Mouse (Mus musculus): ENCODE data around the gene Umodl1.

Gene Umodl1

GRCm38 (mm10) chr17:30996296-30996695, 41.9 kb downstream of the Umodl1 start:
- no peak for DNase-seq (ENCODE audit: inconsistent ontology term)

DNA sequence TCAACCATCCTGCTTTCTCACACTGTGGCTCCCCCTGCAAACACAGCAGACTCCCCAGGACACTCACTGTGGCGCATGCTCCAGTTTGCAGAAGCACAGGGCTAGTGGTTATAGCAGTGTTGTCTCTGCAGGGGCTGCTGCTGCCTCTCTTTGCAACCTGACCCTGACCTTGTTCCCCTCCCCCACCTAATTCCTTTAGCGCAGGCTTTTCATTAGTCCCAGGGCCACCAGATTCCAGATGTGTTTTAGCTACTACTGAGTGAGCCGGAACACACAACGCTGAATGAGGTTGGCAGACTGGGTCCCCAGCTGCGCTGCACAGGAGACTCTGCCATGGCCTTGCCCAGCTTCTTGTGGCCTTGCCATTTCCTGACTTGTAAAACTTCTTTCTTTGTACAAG, 46.5 kb downstream of the Umodl1 start:
- no peak for DNase-seq (ENCODE audit: inconsistent ontology term)

DNA sequence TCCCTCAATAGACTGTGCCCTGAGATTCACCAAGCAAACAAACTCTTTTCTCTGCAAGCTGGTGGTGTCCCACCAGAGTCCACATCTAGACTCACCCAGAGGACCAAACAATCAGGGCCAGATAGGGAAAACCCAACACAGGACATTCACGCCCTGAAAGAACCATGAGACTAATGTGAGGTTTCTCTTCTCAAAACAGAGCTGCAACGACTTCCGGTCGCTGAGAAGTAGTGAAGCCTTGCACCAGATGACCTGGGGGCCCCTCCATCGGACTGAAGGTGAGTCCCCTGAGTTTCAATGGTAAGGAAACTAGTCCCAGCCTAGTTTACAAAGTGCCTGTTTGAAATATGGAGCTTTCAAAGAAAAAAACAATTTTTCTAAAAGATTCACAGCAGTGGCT, 48.2 kb downstream of the Umodl1 start:
- no peak for DNase-seq (ENCODE audit: inconsistent ontology term)

DNA sequence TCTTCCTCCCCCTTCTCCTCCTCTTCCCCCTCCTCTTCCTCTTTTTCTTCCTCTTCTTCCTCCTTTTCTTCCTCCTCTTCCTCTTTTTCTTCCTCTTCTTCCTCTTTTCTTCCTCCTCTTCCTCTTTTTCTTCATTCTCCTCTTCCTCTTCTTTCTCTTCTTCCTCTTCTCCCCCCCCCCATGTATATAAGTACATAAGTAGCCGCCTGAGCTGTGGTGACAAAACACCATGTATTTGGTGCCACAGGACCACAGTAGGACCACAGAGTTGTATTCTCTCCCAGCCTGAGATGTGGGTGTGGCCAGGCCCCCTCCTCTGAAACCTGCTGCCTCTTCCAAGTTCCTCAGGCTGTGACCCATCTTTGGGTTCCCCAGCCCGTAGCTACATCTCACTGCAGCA, 50.8 kb downstream of the Umodl1 start:
- no peak for DNase-seq (ENCODE audit: inconsistent ontology term)

GRCm38 (mm10) chr17:31007357-31007756, 52.9 kb downstream of the Umodl1 start:
- no peak for DNase-seq (ENCODE audit: inconsistent ontology term)

GRCm38 (mm10) chr17:31008416-31008815, 54.0 kb downstream of the Umodl1 start:
- no peak for DNase-seq (ENCODE audit: inconsistent ontology term)

- peak; percentile 49 for DNase-seq (ENCODE audit: inconsistent ontology term)
These were observed 57.3 kb downstream of the Umodl1 start for GRCm38 (mm10) chr17:31011551-31012394.

- DNase-seq (ENCODE audit: inconsistent ontology term) = peak; percentile 37
These were observed 63.8 kb downstream of the Umodl1 start for GRCm38 (mm10) chr17:31018267-31018666.

DNA sequence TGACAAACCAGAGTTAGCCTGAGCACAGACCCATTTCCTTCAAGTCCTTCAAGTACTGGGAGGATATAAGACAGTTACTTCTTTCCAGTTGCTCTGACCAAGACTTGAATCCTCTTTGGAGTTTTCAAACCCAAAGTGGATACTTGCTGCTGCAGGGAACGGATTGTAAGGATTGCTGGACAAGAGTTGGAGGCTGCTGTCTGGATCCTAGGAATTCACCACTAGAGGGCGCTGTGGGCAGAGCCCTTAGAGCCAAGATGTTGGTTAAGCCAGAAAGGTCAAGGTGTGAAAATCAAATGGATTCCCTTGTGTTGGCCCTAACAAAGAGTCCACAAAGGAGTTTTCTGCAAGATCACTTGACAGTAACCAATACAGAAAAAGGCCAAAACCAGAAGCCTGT, 65.1 kb downstream of the Umodl1 start:
- peak; percentile 30 for DNase-seq (ENCODE audit: inconsistent ontology term)

GRCm38 (mm10) chr17:31020078-31020477, 65.6 kb downstream of the Umodl1 start:
- DNase-seq (ENCODE audit: inconsistent ontology term) = no peak

DNA sequence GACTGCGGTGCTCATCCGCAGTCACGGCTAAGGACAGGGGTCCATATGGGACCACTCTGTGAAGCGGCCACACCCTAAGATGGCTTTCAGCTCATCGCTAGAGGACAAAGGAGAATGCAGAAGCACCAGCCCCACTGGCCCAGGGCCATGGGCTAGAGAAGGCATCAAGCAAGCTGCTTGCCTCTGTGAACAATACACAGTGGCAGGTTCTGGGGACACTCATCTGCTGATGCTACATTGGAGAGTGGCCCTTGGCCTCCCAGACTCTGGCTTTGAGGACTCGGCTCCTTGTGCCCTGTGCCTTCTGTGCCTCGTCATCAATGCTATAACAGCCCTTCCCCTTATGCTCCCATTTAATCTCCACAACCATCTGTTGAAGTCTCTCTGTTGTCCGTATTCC, 66.8 kb downstream of the Umodl1 start:
- no peak for DNase-seq (ENCODE audit: inconsistent ontology term)

- no peak for DNase-seq (ENCODE audit: inconsistent ontology term)
These were observed 69.8 kb downstream of the Umodl1 start for GRCm38 (mm10) chr17:31024125-31024781.

- DNase-seq (ENCODE audit: inconsistent ontology term) = no peak
These were observed 70.3 kb downstream of the Umodl1 start for GRCm38 (mm10) chr17:31024782-31025125.

DNA sequence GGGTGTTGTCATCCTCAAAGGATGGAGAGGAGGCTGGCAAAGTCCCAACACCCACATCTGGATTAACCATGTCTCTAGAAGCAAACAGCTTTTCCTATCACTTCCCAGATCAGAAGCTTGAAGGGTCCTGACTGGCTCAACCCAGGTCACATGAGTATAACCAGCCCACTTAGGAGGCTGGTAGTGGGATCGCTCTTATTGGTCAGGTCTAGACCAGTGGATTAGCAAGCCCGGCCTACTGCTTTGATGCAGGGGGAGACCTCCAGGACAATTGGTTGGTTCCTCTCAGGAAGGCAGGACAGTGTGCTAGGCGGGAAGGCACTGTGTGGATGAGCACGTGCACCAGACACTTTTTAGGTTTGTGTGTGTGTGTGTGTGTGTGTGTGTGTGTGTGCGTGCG, 72.5 kb downstream of the Umodl1 start:
- no peak for DNase-seq (ENCODE audit: inconsistent ontology term)

GRCm38 (mm10) chr17:31027723-31028122, 73.3 kb downstream of the Umodl1 start:
- no peak for DNase-seq (ENCODE audit: inconsistent ontology term)

DNA sequence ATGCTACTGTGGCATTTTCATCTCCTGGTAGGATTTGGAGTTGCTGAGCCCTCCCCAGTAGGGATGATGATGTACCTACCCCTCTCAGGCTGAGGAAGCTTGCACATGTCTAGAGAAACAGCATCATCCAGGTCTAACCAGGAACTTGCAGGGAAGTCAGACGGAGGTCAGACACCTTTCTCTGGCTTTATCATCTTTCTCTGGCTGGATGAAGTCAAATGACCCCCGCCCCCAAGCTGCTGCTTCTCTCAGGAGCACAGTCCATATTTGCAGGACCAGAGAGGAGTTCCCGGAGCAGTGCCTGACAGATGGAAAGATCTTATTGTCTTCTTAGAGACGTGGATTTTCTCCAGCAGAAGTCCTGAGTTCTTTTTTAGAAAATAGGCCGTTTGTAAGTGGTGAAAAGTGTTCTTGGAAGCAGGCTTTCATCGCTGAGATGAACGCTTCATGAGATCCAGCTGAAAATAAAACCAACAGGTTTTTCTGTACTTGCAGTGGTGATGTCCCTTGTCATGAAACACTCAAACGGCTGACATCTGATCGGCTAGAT, 74.5 kb downstream of the Umodl1 start:
- no peak for DNase-seq (ENCODE audit: inconsistent ontology term)

DNA sequence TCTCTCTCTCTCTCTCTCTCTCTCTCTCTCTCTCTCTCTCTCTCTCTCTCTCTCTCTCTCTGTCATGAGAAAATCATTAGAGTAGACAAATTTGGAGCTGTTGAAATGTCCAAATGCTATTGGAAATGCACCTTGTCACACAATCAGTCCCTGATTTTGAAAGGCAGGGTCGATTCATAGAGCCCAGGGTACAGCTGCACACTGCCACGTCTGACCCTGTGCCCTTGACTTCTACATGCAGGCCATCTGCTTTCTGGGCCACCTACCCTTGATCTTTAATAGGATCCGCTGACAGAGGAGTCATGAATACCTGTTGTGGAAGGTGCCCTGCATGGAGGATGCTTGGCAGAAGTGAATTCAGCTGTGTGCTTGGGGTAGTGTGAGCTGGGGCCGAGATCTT, 75.0 kb downstream of the Umodl1 start:
- DNase-seq (ENCODE audit: inconsistent ontology term) = no peak

DNA sequence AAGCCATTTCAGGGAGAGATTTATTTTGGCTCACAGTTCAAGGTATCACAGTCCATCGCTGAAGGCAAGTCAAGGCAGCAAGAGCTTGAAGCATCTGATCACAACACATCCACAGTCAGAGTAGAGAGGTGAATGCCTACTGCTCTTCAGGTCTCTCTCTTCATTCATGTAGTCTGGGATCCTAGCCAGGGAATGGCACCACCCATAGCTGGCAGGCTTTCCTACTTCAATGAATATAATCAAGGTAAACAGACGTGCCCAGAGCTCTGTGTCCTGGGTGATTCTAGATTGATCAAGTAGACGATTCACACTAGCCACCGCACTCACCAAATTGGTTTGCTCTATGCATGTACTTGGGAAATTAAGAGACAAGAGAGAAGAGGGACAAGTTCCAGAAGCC, 77.9 kb downstream of the Umodl1 start:
- no peak for DNase-seq (ENCODE audit: inconsistent ontology term)

- DNase-seq (ENCODE audit: inconsistent ontology term) = no peak
These were observed 78.8 kb downstream of the Umodl1 start for GRCm38 (mm10) chr17:31033251-31033650.

DNA sequence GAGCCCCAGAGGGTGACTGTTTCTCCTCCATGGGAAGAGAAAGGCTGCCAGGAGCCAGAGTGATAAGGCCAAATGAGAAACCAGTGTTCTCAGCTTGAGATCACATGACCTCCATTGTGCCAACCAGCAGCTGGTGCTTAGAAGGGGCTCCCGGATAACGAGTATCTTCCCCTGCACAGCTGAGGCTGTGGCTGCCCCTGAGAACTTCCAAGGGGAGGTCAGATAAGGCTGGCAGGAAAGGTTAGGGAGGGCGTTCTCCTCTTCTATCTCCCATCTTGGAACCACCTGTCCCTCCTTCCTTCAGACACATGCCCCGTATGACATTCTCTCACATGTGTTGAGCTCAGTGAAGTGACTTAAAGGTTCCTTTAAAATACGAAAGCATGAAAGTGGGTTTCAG, 79.7 kb downstream of the Umodl1 start:
- no peak for DNase-seq (ENCODE audit: inconsistent ontology term)

- no peak for DNase-seq (ENCODE audit: inconsistent ontology term)
These were observed 80.4 kb downstream of the Umodl1 start for GRCm38 (mm10) chr17:31034674-31035356.

DNA sequence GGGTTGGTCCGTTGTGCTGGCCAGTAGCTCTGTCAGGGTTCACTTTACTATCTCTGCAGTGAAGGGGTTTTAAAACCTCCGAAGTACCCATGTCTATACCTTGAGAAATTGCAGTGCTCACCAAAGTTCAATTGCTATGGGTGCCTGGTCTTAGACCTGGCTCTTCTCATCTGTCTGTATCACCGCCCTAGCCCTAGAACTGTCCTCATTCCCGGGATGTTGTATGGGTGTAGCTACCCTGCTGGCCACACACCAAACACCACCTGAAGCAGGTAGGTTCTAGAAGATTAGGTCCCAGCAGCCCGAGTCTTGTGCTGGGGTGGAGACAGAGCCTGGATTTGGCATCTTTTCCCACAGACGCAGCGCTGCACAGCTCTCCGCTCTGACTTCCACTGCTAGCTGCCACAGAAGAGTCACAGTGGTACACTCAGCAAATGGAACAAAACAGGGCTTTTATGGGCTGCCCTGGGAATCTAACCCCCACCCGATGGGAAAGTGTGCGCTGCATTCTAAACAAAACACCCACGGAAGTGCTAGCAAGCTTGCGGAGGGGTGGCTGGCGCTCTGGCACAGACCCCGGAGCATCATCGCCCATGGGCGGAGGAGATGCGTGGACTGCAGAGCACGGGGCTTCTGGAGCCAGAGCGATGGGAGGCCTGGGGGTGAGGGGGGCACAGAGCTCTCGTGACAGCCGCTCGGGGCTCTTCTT, 81.9 kb downstream of the Umodl1 start:
- DNase-seq (ENCODE audit: inconsistent ontology term) = no peak

Measured in Muller cell, postnatal 12 days (primary cell).